Mouse (Mus musculus) urinary bladder, adult 2 months (tissue): ENCODE results near the gene Nfrkb. TPM values are rescaled to one million over a fixed set of nuclear protein-coding genes. Genes with fewer than 3 reads are reported as not detected.

Source experiments
- DNase-seq: peaks from one replicate; pipeline ENCODE4 v3.0.0; 2022; ENCODE audit warnings: low spot score
- polyA plus RNA-seq: library from polyadenylated mRNA; depleted of rRNA; stranded (reverse); fragments of >200 nt; gene quantifications from 2 replicates; pipeline ENCODE4 v1.2.3, GENCODE M21; 2012; rRNA removed

Gene Nfrkb
- polyA plus RNA-seq, 1 experiment = 17.8 TPM

DNA sequence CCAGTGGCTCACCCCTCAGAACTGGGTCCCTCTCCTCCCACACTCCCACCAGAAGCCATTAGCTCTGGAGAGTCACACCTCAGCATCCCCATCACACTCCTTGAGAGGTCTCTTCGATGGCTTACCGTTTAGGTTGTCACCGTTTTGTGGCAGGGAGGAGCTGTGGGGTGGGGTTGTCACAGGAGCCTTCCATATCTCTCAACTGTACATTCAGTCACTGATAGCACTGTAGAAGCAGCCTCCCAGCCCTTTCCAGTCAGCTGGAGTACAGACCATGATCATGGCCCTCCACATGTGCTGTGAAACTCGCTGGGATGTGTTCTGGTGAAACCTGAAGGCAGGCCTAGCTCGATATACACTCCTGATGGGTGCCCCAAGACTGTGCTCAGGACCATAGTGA, 36.2 kb downstream of the Nfrkb start:
- DNase-seq = no peak

DNA sequence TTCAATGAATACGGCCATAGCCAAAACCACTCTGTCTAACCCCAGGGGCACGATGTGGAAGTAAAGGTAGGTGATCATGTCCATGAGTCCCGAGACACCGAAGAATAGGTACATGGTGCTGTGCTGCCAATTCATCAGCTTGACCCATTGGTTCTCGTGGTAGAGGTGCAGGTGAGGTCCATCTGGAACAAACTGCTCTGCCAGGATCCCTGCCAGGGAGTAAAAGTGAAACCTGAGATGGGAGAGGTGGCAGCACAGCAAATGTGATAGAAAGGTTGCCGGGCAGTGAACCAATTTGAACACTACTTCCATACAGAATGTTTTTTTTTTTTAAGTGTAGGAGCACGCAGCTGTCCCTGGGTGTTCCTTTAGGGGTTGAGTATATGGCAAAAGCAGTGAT, 43.0 kb downstream of the Nfrkb start:
- DNase-seq = no peak

DNA sequence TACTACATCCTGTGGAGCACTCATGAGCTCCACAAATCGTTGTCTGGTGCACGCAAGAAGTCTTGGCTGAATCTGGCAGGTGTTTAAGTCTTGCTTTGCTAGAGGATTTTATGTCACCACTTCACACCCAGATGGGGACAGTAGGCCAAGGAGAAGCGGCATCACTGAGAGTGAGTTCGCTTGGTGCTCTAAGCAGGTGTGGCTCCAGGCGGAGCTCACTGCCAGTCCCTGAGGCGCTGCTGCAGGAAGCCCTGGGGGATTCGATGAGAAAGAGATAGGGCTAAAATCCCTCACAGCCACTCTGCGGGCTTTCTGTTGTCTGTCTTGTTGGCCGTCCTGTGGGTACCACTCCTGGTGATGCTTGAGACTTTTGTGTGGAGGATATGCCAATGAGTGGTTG, 44.0 kb downstream of the Nfrkb start:
- DNase-seq = no peak

DNA sequence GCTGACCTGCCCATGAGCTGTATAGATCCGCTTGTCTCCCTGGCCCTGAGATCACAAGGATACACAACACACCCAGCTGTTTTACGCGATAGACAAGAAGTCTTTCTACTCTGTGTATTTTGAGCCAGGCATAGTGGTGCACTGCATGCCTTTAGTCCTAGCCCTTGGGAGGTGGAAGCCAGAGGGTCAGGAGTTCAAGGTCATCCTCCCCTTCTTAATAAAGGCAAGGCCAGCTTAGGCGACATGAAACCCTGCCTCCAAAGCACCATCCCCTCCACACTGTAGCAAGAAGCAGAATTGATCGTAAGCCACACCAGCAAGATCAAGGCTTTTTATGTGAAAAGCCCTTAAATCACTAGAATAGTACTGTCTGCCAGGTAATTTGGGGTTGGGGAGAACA, 45.8 kb downstream of the Nfrkb start:
- DNase-seq = no peak

DNA sequence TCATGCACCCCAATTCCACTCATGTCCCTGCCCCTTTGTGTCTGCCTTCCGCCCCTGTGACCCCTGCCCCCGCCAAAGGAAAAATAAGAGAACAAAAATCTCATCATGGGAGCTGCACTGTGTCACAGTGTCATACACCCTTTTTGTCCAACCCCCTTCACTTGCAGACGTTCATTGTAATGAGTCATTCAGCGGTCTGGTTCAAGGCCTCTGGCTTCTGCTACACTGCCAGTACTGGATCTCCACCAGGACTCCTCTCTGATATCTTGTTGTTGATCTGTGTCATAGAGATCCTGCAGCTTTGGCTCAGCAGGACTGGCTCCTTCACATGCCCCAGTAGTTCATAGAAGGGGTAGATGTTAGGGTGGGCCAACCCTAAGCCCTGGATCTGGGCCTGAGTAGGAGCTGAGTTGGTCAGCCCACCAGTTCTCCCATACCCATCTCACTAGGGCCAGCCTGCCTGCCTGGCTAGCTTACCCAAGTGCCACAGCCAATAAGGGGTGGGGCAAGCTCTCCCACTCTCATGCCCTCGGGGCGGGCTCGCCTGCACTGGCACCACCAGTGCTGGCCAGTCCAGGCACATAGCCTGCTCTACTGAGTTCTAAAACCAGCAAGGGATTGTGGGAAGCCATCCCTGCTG, 46.5 kb downstream of the Nfrkb start:
- DNase-seq = peak; percentile 36

DNA sequence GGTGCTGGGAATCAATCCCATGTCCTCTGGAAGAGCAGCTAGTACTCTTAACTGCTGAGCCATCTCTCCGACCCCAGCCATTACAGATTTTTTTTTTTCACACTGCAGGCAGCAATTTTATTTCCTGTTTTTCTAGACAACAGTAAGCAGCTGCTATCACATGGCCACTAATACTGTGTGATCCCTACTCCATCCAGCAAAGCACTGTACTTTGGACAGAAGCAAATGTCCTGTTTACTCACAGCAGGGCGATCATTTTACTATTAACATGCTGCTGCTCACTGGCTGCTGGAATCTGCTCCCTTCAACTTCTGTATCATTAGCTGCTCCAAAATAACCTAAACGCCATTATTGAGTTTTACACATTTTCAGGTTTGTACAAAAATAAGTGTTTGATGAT, 47.4 kb downstream of the Nfrkb start:
- no peak for DNase-seq

DNA sequence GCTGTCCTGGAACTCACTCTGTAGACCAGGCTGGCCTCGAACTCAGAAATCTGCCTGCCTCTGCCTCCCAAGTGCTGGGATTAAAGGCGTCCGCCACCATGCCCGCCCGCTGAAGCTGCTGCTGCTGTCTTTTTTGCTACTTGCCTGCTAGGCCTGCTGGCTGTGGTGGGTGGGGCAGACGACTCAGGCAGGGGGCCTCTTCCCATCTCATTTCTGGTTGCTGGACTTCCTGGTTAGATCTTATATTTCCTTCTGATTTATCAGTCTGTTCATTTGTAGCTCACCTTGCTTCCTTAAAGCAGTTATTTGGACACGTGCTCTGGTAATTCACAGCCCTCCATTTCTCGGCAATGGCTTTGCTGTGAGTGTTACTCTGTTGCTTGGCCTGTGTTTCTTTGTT, 49.4 kb downstream of the Nfrkb start:
- DNase-seq = no peak

DNA sequence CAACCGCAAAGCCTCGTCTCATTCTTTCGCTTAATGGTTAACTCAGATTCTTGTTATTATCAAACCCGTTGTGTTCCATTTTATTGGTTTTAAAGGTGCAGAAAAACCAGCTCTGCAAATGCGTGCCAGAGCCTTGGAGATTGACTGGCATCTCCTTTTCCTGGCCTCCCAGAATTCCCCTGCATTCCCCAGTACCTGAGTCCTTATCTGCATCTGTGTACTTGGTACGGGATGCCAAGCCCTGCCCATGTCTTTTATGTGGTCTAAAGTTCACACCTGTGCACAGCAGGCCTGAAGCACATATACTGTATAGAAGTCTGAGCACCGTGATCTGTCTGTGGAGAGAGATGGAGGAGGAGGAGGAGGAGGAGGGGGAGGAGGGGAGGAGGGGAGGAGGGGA, 51.9 kb downstream of the Nfrkb start:
- no peak for DNase-seq

DNA sequence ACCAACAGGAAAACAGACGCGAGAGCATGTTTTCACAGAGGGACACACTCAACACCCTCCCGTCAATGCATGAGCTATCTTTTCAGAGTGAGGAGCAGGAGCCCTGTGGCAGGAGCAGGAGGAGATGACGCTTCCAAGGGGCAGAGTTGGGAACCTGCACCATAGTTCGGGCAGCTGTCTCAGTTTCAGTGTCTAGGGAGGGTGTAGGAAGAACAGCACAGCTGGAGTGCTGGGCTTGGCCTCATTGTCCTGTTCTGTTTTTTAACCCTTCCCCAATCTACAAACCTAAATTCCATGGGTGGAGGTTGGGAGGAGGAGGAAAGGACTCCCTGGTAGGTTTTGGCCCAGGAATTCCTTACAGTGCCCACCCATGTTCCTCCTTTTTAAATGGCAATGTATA, 52.8 kb downstream of the Nfrkb start:
- DNase-seq = no peak

DNA sequence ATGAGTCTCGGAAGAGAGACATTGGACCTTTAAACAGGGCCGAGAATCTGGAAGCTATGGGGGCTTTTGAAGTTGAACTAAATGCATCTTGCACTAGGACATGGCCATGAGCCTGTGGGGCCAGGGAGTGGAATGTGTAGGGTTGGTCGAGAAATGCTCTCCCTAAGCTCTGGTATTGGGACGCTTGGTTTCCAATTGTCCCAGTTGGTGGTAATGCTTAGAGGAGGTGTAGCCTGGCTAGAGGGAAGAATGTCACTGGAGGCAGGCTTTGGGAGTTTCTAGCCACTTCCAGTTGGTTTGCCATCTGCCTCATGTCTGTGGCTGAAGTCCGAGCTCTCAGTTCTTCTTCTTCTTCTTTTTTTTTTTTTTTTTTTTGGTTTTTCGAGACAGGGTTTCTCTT, 53.3 kb downstream of the Nfrkb start:
- no peak for DNase-seq

DNA sequence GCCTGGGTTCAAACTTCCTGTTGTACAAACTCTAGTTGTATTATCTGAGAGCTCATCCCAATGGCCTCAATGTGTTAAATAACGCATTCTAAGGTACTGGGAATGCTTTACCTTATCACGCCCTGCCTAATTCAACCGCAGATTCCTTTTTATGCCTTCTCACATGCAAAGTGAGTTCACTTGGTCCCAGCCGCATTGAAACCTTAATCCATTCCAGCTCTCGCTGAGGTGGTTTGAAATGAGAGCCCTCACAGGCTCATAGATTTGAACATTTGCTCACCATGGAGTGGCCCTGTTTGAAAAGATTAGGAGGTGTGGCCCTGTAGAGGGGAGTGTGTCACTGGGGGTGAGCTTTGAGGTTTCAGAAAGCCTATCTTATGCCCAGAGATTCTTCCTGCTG, 54.4 kb downstream of the Nfrkb start:
- no peak for DNase-seq

DNA sequence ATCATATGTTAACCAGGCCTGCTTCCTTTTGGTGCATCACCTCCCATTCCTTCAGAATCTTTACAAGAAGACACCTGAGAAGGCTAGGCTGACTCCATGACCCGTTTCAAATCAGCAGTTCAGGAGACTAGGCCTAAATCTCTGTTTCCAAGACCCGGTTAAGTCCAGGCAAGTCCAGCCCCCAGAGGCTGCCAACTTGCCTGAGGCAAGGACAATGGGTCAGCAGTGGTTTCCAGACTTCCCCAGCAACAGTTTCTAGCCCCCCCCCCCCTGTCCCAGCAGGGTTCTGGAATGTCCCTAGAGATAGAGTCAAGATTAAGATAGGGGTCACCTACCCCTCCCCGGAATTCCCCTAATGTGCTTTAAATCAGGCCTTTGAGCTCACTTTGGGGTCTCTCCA, 55.5 kb downstream of the Nfrkb start:
- no peak for DNase-seq

DNA sequence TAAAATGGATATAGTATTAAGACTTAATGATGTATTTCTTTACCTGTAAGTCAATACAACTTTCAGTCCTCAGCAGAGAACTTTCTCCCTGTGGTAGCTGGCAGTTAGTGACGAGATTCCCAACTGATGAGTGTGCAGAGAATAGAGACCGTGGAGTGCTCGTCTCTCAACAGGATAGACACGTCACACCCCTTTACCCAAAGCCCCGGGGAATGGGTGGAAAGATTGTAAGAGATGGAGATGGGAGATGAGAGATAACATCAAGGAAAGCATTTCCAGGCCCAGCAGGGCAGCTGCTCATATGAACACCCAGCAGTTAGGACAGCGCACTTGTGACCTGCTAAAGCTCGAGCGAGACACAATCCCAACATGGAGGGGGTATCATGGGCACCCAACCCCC, 58.2 kb downstream of the Nfrkb start:
- DNase-seq = no peak

DNA sequence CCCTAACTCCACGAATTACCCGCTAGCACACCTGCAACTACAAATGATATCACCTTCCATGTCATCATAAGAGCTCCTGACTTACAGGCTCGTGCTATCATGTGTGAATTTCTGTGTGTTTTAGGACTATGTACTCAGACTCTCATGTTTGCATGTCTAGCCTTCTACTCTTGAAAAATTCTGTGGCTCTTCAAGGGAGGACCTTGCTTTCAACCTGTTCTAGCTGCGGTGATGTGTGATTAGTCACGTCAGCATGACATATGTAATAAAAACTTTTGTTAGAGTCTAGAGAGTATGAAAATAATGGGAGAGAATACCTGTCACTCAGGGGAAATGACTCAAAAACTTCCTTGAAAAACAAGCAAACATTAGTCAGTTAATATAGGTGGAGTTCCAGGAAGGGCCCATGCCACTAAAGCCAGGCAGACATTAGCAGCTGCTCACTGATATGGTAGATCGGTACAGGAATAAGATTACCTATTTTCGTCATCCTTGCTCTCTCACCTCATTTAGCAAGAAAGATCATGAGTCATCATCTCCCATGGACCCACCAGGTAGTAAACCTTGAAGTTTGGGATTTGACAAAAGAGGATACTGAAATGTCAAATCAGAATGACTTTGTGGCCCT, 63.3 kb downstream of the Nfrkb start:
- no peak for DNase-seq

DNA sequence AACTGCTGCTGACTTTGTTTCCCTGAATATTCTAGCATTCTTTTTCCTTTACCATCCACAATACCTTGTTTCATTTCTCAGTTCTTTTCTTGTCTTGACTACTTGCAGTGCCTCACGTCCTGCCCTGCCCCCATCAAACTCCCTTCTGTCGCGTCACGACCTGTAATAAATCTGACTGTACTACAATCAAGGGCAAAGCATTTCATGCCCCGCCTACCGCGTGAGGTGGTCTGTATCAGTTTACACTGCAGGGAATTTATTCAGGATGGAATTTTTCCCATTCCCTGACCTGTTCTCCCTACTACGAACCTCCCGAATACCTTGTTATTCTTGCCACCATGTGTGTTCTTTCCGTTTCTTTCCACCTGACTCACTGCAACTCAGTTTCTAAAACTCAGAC, 66.2 kb downstream of the Nfrkb start:
- DNase-seq = no peak

DNA sequence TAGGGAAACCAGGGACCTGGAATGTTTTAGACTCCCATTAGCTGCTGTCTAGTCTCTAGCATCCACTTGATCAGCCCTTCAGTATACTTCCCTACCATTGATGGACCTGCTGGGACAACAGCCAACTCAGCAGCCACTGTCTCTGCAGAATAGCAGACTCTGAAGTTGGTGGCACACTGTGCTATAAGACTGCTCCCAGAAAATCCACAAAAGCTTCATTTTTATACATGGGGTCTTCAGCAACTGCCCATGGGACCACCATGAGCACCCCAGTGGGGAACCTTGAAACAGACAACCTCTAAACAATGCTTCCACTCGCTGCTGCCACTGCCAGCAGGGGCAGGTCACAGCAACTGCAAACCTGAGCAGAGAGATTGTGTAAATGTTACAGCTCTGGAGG, 68.4 kb downstream of the Nfrkb start:
- no peak for DNase-seq

DNA sequence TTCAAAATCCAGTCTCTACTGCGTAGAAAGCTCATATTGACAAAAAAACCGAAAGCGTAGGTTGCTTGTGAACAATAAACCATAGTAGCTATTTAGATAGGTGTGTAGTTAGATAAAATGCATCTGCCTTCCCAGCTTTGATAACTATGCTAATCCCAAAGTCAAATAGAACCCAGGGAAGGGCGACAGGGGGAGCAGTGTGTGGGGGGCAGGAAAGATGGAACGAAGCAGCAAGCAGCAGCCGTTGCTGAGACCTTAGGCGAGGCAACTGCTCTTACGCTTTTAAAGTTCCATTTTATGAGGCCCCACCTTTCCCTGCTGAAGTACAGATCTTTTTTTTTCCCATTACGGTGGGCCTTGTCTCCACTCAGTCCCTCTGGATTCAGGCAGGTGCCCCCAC, 77.2 kb downstream of the Nfrkb start:
- no peak for DNase-seq

DNA sequence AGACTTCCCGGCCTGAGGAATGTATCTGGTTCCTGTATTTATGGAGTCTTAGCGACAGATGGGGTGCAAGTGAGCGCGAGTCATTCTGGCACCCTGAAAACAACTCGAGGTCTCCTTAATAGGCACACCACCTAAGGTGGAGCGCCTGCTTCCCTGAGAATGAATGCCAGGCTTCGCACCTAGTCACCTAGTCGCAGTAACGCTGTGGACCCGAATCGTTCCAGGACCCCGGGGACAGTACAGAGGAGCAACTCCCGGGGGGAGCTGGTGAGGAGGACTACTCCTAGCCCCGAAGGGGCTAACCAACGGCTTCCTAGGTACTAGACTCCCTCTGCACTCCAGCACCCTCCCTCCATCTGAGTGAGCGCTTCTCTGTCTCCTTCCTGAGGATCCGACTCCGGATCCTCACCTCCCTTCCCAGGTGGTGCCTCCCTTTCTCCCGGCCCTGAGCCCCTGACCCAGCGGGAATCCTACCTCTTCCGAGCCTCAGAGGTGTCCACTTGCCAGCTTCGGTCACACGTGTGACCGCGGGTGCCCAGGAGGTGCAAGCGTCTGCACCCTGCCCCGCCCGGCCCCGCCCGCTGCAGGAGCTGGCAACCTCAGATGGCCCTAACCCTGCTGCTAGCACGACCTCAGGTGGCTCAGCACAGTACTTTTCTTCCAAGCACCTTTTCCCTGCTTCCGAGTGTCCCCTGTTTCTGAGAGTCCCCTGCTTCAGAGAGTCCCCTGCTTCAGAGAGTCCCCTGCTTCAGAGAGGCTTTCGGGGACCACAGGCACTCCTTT, 77.9 kb downstream of the Nfrkb start, which contains the start of gene Tmem45b:
TSS of gene Tmem45b (minus strand) at position 771 of the 783 bp plus-strand sequence.
- DNase-seq = peak; percentile 32

Other genes with a start within 250 kb of the Nfrkb start
- gene Aplp2, start 174.4 kb upstream of the Nfrkb start, polyA plus RNA-seq = 943 and 1,034 TPM in 2 replicates
- 6.7 and 7.4 TPM in 2 replicates for gene Prdm10, start 105.7 kb upstream of the Nfrkb start, polyA plus RNA-seq
- 135 and 165 TPM in 2 replicates for gene Tmem45b, start 78.3 kb downstream of the Nfrkb start, polyA plus RNA-seq